Mouse (Mus musculus): ENCODE data around the gene Col8a1. TPM values are rescaled to one million over a fixed set of nuclear protein-coding genes. Genes with fewer than 3 reads are reported as not detected.

Gene Col8a1
- polyA plus RNA-seq, 1 experiment from 2014 or later: 3.2 TPM

- WGBS: 26% methylated on average over 3 of the region's 3 CpGs
- ATAC-seq (replicated peaks; ENCODE audit: low FRiP score, low TSS enrichment, low read depth) (no peak), DNase-seq (ENCODE audit: low spot score) (no peak)
These were observed 91.9 kb downstream of the Col8a1 start for GRCm38 (mm10) chr16:57662661-57663060.

GRCm38 (mm10) chr16:57649888-57650287, 104.6 kb downstream of the Col8a1 start:
- Histone ChIP-seq H3K9me3 (ENCODE audit: control insufficient read depth, low read length) (no peaks in the 10 kb centered on the region), H3K36me3 (ENCODE audit: control insufficient read depth, insufficient read depth, low read length) (no peaks in the 10 kb centered on the region), H3K4me3 (ENCODE audit: low read depth, low read length) (no peak overlapping the region), H3K27ac (ENCODE audit: low read depth) (no peak overlapping the region), H3K27me3 (replicated peaks; ENCODE audit: control insufficient read depth, insufficient read depth, low read length) (no peaks in the 10 kb centered on the region), H3K9ac (ENCODE audit: low read length) (no peak overlapping the region), H3K4me2 (ENCODE audit: low read length) (no peak overlapping the region), H3K4me1 (replicated peaks; ENCODE audit: control insufficient read depth, insufficient read depth, low read length) (no peaks in the 10 kb centered on the region)
- WGBS: 23% methylated on average over 2 of the region's 2 CpGs
- DNase-seq (ENCODE audit: low spot score) (no peak), ATAC-seq (replicated peaks; ENCODE audit: low FRiP score, low TSS enrichment, low read depth) (no peak)

More at GRCm38 (mm10) chr16:57662661-57663060, 91.9 kb downstream of the Col8a1 start:
- no peak overlapping the region for H3K27ac ChIP-seq (ENCODE audit: low read depth)
- H3K36me3 ChIP-seq (ENCODE audit: control insufficient read depth, insufficient read depth, low read length): no peaks in the 10 kb centered on the region
- H3K9me3 ChIP-seq (ENCODE audit: control insufficient read depth, low read length): no peaks in the 10 kb centered on the region
- H3K27me3 ChIP-seq (replicated peaks; ENCODE audit: control insufficient read depth, insufficient read depth, low read length): no peaks in the 10 kb centered on the region
- H3K9ac ChIP-seq (ENCODE audit: low read length): no peak overlapping the region
- H3K4me2 ChIP-seq (ENCODE audit: low read length): no peak overlapping the region
- H3K4me1 ChIP-seq (replicated peaks; ENCODE audit: control insufficient read depth, insufficient read depth, low read length): no peaks in the 10 kb centered on the region
- H3K4me3 ChIP-seq (ENCODE audit: low read depth, low read length): no peak overlapping the region

- Histone ChIP-seq H3K36me3 (ENCODE audit: control insufficient read depth, insufficient read depth, low read length) (no peaks in the 10 kb centered on the region), H3K27me3 (replicated peaks; ENCODE audit: control insufficient read depth, insufficient read depth, low read length) (no peaks in the 10 kb centered on the region), H3K4me1 (replicated peaks; ENCODE audit: control insufficient read depth, insufficient read depth, low read length) (no peaks in the 10 kb centered on the region), H3K27ac (ENCODE audit: low read depth) (no peak overlapping the region), H3K4me2 (ENCODE audit: low read length) (no peak overlapping the region), H3K9me3 (ENCODE audit: control insufficient read depth, low read length) (no peaks in the 10 kb centered on the region), H3K4me3 (ENCODE audit: low read depth, low read length) (no peak overlapping the region), H3K9ac (ENCODE audit: low read length) (no peak overlapping the region)
- ATAC-seq (replicated peaks; ENCODE audit: low FRiP score, low TSS enrichment, low read depth) (no peak), DNase-seq (ENCODE audit: low spot score) (no peak)
- 81% methylated on average over 10 of the region's 10 CpGs for WGBS
These were observed 113.1 kb downstream of the Col8a1 start for GRCm38 (mm10) chr16:57641346-57641885.

- DNase-seq (ENCODE audit: low spot score) (no peak), ATAC-seq (replicated peaks; ENCODE audit: low FRiP score, low TSS enrichment, low read depth) (no peak)
- no peaks in the 10 kb centered on the region for H3K9me3 ChIP-seq (ENCODE audit: control insufficient read depth, low read length)
- no peak overlapping the region for H3K4me2 ChIP-seq (ENCODE audit: low read length)
- H3K4me1 ChIP-seq (replicated peaks; ENCODE audit: control insufficient read depth, insufficient read depth, low read length): no peaks in the 10 kb centered on the region
- 44% methylated on average over 5 of the region's 5 CpGs for WGBS
- no peaks in the 10 kb centered on the region for H3K36me3 ChIP-seq (ENCODE audit: control insufficient read depth, insufficient read depth, low read length)
- no peaks in the 10 kb centered on the region for H3K27me3 ChIP-seq (replicated peaks; ENCODE audit: control insufficient read depth, insufficient read depth, low read length)
- no peak overlapping the region for H3K9ac ChIP-seq (ENCODE audit: low read length)
- H3K27ac ChIP-seq (ENCODE audit: low read depth): no peak overlapping the region
- H3K4me3 ChIP-seq (ENCODE audit: low read depth, low read length): no peak overlapping the region
These were observed 119.8 kb downstream of the Col8a1 start for GRCm38 (mm10) chr16:57634766-57635165.

DNA sequence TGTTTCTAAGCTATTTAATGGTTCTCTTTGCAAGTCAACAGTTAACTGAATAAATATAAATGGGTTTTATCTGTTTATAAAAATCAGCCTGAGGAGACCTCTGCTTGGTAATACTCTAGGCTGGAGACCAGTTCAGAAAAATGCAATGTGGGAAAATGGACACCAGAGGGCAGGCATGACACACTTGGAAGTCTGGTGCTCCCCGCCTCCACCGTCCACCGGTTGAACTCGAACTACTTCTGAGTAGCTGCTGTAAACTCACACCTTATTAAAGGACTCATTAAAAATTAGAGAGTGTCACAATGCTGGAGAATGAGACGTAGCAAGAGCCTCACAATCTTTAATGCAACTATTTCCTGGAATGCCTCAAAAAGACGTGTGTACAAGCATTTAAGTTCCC, 120.3 kb downstream of the Col8a1 start:
- Histone ChIP-seq H3K9ac (ENCODE audit: low read length) (no peak overlapping the region), H3K27ac (ENCODE audit: low read depth) (no peak overlapping the region), H3K27me3 (replicated peaks; ENCODE audit: control insufficient read depth, insufficient read depth, low read length) (no peaks in the 10 kb centered on the region), H3K4me2 (ENCODE audit: low read length) (no peak overlapping the region; the same call in 1 of the 2 replicates), H3K9me3 (ENCODE audit: control insufficient read depth, low read length) (no peaks in the 10 kb centered on the region), H3K4me1 (replicated peaks; ENCODE audit: control insufficient read depth, insufficient read depth, low read length) (no peaks in the 10 kb centered on the region), H3K36me3 (ENCODE audit: control insufficient read depth, insufficient read depth, low read length) (no peaks in the 10 kb centered on the region), H3K4me3 (ENCODE audit: low read depth, low read length) (no peak overlapping the region)
- WGBS: 12% methylated on average over 6 of the region's 6 CpGs
- peak; percentile 83 for DNase-seq (ENCODE audit: low spot score)
- ATAC-seq (replicated peaks; ENCODE audit: low FRiP score, low TSS enrichment, low read depth): peak; percentile 80

- no peak for ATAC-seq (replicated peaks; ENCODE audit: low FRiP score, low TSS enrichment, low read depth)
- H3K27me3 ChIP-seq (replicated peaks; ENCODE audit: control insufficient read depth, insufficient read depth, low read length): no peaks in the 10 kb centered on the region
- no peak overlapping the region for H3K27ac ChIP-seq (ENCODE audit: low read depth)
- H3K9ac ChIP-seq (ENCODE audit: low read length): no peak overlapping the region
- whole genome bisulfite sequencing: 0% methylated on average over 1 of the region's 1 CpGs
- no peak for DNase-seq (ENCODE audit: low spot score)
- no peak overlapping the region for H3K4me2 ChIP-seq (ENCODE audit: low read length)
- H3K4me3 ChIP-seq (ENCODE audit: low read depth, low read length): no peak overlapping the region
- H3K4me1 ChIP-seq (replicated peaks; ENCODE audit: control insufficient read depth, insufficient read depth, low read length): no peaks in the 10 kb centered on the region; the same call in 1 of the 2 replicates
- no peaks in the 10 kb centered on the region for H3K36me3 ChIP-seq (ENCODE audit: control insufficient read depth, insufficient read depth, low read length)
- H3K9me3 ChIP-seq (ENCODE audit: control insufficient read depth, low read length): no peaks in the 10 kb centered on the region
These were observed 142.8 kb downstream of the Col8a1 start for GRCm38 (mm10) chr16:57611768-57612167.

DNA sequence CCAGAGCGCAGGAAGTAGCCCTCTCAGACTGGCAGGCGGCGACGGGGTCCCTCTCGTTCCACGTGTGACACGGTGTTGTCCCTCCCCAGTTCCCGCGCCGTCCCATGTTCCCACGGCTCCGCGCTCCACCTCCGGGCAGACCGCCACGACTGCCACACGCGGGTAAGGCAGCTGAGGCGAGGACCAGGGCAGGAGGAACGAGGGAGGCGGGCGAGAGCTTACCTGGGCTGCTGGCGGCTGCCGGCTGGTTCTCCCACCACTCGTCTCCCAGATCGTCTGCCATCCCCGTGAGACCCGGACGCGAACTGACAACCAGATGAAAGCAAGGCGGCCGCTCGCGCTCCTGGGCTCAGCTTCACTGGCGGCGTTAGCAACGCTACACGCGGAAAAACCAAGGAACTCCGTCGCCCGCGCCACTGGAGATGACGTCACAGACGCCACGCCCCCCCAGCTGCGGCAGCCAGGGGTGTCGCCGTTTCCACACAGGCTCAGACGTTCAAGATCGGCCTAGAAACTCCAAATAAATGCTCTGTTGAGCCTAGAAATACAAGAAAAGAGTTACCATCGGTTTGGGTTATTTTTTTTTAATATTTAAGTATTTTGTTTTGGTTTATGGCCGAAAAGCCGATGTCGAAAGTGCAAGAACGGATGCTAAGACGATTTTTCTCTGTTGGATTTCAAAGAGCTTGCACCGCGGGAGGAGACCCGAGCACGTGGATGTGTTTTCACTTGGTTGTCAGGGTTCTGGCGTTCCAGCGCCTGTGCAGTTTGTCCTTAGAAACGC, 147.9 kb downstream of the Col8a1 start, which contains the start of gene Cmss1:
Gene Cmss1 (minus strand): TSS at position 421 of the 784 bp plus-strand sequence.
- no peaks in the 10 kb centered on the region for H3K27me3 ChIP-seq (replicated peaks; ENCODE audit: control insufficient read depth, insufficient read depth, low read length)
- DNase-seq (ENCODE audit: low spot score) (peak; percentile 98), ATAC-seq (replicated peaks; ENCODE audit: low FRiP score, low TSS enrichment, low read depth) (peak; percentile 91)
- peak within 1 kb of the TSS; percentile 80 for H3K27ac ChIP-seq (ENCODE audit: low read depth)
- peak within 1 kb of the TSS; percentile 92 for H3K4me3 ChIP-seq (ENCODE audit: low read depth, low read length)
- no peaks in the 10 kb centered on the region for H3K9me3 ChIP-seq (ENCODE audit: control insufficient read depth, low read length)
- peak within 1 kb of the TSS; percentile 67 for H3K9ac ChIP-seq (ENCODE audit: low read length)
- no peaks in the 10 kb centered on the region; the same call in 1 of the 2 replicates for H3K4me1 ChIP-seq (replicated peaks; ENCODE audit: control insufficient read depth, insufficient read depth, low read length)
- no peaks in the 10 kb centered on the region for H3K36me3 ChIP-seq (ENCODE audit: control insufficient read depth, insufficient read depth, low read length)
- WGBS: under 1% methylated on average over 64 of the region's 64 CpGs
- peak within 1 kb of the TSS; percentile 79 for H3K4me2 ChIP-seq (ENCODE audit: low read length)

- DNase-seq (ENCODE audit: low spot score) (no peak), ATAC-seq (replicated peaks; ENCODE audit: low FRiP score, low TSS enrichment, low read depth) (no peak)
- peaks cover 4% of the 10 kb centered on the region; the same call in 1 of the 2 replicates for H3K4me1 ChIP-seq (replicated peaks; ENCODE audit: control insufficient read depth, insufficient read depth, low read length)
- no peak overlapping the region for H3K4me3 ChIP-seq (ENCODE audit: low read depth, low read length)
- H3K27ac ChIP-seq (ENCODE audit: low read depth): no peak overlapping the region
- H3K9me3 ChIP-seq (ENCODE audit: control insufficient read depth, low read length): no peaks in the 10 kb centered on the region
- H3K4me2 ChIP-seq (ENCODE audit: low read length): no peak overlapping the region
- H3K27me3 ChIP-seq (replicated peaks; ENCODE audit: control insufficient read depth, insufficient read depth, low read length): no peaks in the 10 kb centered on the region
- no peaks in the 10 kb centered on the region for H3K36me3 ChIP-seq (ENCODE audit: control insufficient read depth, insufficient read depth, low read length)
- no peak overlapping the region for H3K9ac ChIP-seq (ENCODE audit: low read length)
These were observed 153.5 kb downstream of the Col8a1 start for GRCm38 (mm10) chr16:57601031-57601430.
